Comparison of ENCODE assay signal across 13 mouse cellular contexts in the genomic region with DNA sequence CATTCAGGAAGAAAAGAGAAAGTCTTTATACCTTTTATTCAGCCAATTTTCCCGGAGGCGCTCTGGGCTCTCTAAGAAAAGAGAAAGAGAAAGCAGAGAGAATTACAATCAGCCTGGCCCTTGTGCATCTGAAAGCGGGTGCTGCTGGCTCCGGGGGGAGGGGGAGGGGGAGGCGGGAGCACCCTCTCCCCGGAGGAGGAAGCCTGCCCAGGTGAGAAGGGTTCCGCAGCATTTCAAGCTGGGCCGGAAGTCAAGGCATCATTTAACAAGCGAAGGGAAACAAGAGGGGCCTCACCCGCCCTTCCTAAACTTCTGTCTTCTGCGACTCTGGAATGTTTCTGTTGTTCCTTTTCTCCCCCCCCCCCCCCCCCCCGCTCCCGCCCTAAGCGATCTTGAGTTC.
DNase-seq lines count a peak whose midpoint lies in the region; ATAC-seq and TF ChIP-seq lines count a peak whose summit lies in the region.
"Had no signal": no experiment of that assay in that cellular context is flagged by ENCODE, and none has a peak within 500 bp of the region (broad histone marks: within the 10 kb centered on the region; RNA-seq: fewer than 3 reads in every experiment).

No protein-coding gene starts in this region.

- DNase-seq in liver, postnatal 0 days, result no peak
- no peak for DNase-seq in liver, embryonic 11.5 days (ENCODE audit: low spot score)
- DNase-seq in brain, embryonic 14.5 days (ENCODE audit: low read depth), result peak; percentile 44
- no peak for DNase-seq in gastrocnemius, postnatal 36 days
- no peak for DNase-seq in left cerebral cortex, adult 2 months (ENCODE audit: extremely low spot score in 1 of 2, low spot score in 2 of 2)
- no peak for DNase-seq in lung, adult 18-20 months
- DNase-seq: adrenal gland, adult 8-10 months; cerebellum, adult 11 months; heart, postnatal 36 days; kidney, postnatal 36 days had no signal

- no peak for TF ChIP-seq CTCF in liver, postnatal 0 days (IDR thresholded peaks at IDR 0.05; ENCODE audit: low read depth)
- no peak for TF ChIP-seq CTCF in brain, embryonic 14.5 days (IDR thresholded peaks at IDR 0.05; ENCODE audit: borderline replicate concordance, extremely low read depth, insufficient read depth, insufficient read length)
- TF ChIP-seq CTCF in left cerebral cortex, adult 2 months (IDR thresholded peaks at IDR 0.05), result no peak

- no peak for ATAC-seq in liver, postnatal 0 days
- ATAC-seq in liver, embryonic 11.5 days (replicated peaks; ENCODE audit: low FRiP score), result no peak
- ATAC-seq in hindbrain, embryonic 15.5 days (ENCODE audit: low FRiP score, low read depth), result no peak
- ATAC-seq in neural tube, embryonic 14.5 days (ENCODE audit: low read depth), result no peak

- peaks cover 7% of the 10 kb centered on the region for H3K27me3 ChIP-seq in liver, postnatal 0 days (ENCODE audit: insufficient read depth, low read length)
- peaks cover 17% of the 10 kb centered on the region for H3K27me3 ChIP-seq in liver, embryonic 11.5 days (replicated peaks; ENCODE audit: control insufficient read depth, insufficient read depth, low read length)
- H3K27me3 ChIP-seq in hindbrain, embryonic 15.5 days, result no peaks in the 10 kb centered on the region
- no peaks in the 10 kb centered on the region for H3K27me3 ChIP-seq in neural tube, embryonic 14.5 days (ENCODE audit: control insufficient read depth, insufficient read depth, low read length)

- no peak for TF ChIP-seq POLR2A in brain, embryonic 14.5 days (IDR thresholded peaks at IDR 0.05; ENCODE audit: borderline replicate concordance, extremely low read depth, insufficient read depth, insufficient read length, poor library complexity, severe bottlenecking)

- intact Hi-C loops in gastrocnemius, postnatal 36 days (cut with DNase I), result no loop called here
- intact Hi-C loops in left cerebral cortex, adult 2 months (cut with DNase I), result loop anchor here (5.0 kb wide), 1 partner anchor 38 kb away; no protein-coding TSS in a partner anchor

- no peaks in the 10 kb centered on the region for H3K36me3 ChIP-seq in liver, postnatal 0 days (replicated peaks; ENCODE audit: insufficient read depth, low read length)
- no peaks in the 10 kb centered on the region for H3K36me3 ChIP-seq in liver, embryonic 11.5 days (ENCODE audit: control insufficient read depth, insufficient read depth, low read length)
- H3K36me3 ChIP-seq in hindbrain, embryonic 15.5 days, result no peaks in the 10 kb centered on the region
- H3K36me3 ChIP-seq in neural tube, embryonic 14.5 days (ENCODE audit: control insufficient read depth, insufficient read depth, low read length), result no peaks in the 10 kb centered on the region
- H3K36me3 ChIP-seq: liver, embryonic 15.5 days had no signal

- TF ChIP-seq EP300 in liver, postnatal 0 days (IDR thresholded peaks at IDR 0.05; ENCODE audit: low read depth), result no peak

- 2% methylated on average over 10 of the region's 14 CpGs for WGBS in liver, postnatal 0 days (ENCODE audit: insufficient replicate concordance)
- WGBS in liver, embryonic 11.5 days, result 4% methylated on average over 11 of the region's 14 CpGs
- 2% methylated on average over 12 of the region's 14 CpGs for WGBS in hindbrain, embryonic 15.5 days
- WGBS in neural tube, embryonic 14.5 days, result 5% methylated on average over 13 of the region's 14 CpGs

- H3K9me3 ChIP-seq in liver, postnatal 0 days (ENCODE audit: low read length), result no peaks in the 10 kb centered on the region
- no peaks in the 10 kb centered on the region for H3K9me3 ChIP-seq in liver, embryonic 11.5 days (ENCODE audit: control insufficient read depth, low read length)
- no peaks in the 10 kb centered on the region for H3K9me3 ChIP-seq in hindbrain, embryonic 15.5 days
- H3K9me3 ChIP-seq in neural tube, embryonic 14.5 days (ENCODE audit: control insufficient read depth, low read length), result no peaks in the 10 kb centered on the region
- H3K9me3 ChIP-seq: liver, embryonic 15.5 days had no signal

- H3K9ac ChIP-seq in liver, postnatal 0 days (replicated peaks), result no peak overlapping the region
- no peak overlapping the region for H3K9ac ChIP-seq in liver, embryonic 11.5 days (ENCODE audit: low read depth, low read length)
- H3K9ac ChIP-seq in hindbrain, embryonic 15.5 days, result no peak overlapping the region
- H3K9ac ChIP-seq in neural tube, embryonic 14.5 days (replicated peaks; ENCODE audit: low read depth, low read length), result 0 out of 2 replicates have a peak overlapping the region, but pooled peaks have one; percentile 8
- H3K9ac ChIP-seq: liver, embryonic 15.5 days had no signal

- no peak overlapping the region for H3K27ac ChIP-seq in liver, postnatal 0 days (ENCODE audit: low read depth)
- H3K27ac ChIP-seq in liver, embryonic 11.5 days (ENCODE audit: low read depth, low read length), result no peak overlapping the region
- no peak overlapping the region for H3K27ac ChIP-seq in hindbrain, embryonic 15.5 days (replicated peaks)
- H3K27ac ChIP-seq in neural tube, embryonic 14.5 days (ENCODE audit: low read depth, low read length), result no peak overlapping the region
- H3K27ac ChIP-seq in left cerebral cortex, adult 2 months, result no peak overlapping the region
- H3K27ac ChIP-seq: liver, embryonic 15.5 days had no signal

- peak overlapping the region; percentile 18; the same call in 1 of the 2 replicates for H3K4me2 ChIP-seq in liver, postnatal 0 days (ENCODE audit: low read depth, low read length)
- H3K4me2 ChIP-seq in liver, embryonic 11.5 days, result no peak overlapping the region
- peak overlapping the region; percentile 29; the same call in 1 of the 2 replicates for H3K4me2 ChIP-seq in hindbrain, embryonic 15.5 days
- no peak overlapping the region for H3K4me2 ChIP-seq in neural tube, embryonic 14.5 days (ENCODE audit: low read depth, low read length)
- H3K4me2 ChIP-seq: liver, embryonic 15.5 days had no signal

- no peak overlapping the region for H3K4me3 ChIP-seq in liver, postnatal 0 days (ENCODE audit: low read depth, low read length)
- no peak overlapping the region for H3K4me3 ChIP-seq in liver, embryonic 11.5 days (ENCODE audit: low read depth, low read length)
- no peak overlapping the region for H3K4me3 ChIP-seq in hindbrain, embryonic 15.5 days
- H3K4me3 ChIP-seq in neural tube, embryonic 14.5 days (ENCODE audit: low read depth, low read length), result no peak overlapping the region
- H3K4me3 ChIP-seq in left cerebral cortex, adult 2 months, result no peak overlapping the region
- H3K4me3 ChIP-seq: liver, embryonic 15.5 days had no signal

- H3K4me1 ChIP-seq in liver, postnatal 0 days (ENCODE audit: insufficient read depth), result no peaks in the 10 kb centered on the region
- no peaks in the 10 kb centered on the region for H3K4me1 ChIP-seq in liver, embryonic 11.5 days (replicated peaks; ENCODE audit: control insufficient read depth, insufficient read depth, low read length)
- H3K4me1 ChIP-seq in hindbrain, embryonic 15.5 days (replicated peaks), result peaks cover 19% of the 10 kb centered on the region
- H3K4me1 ChIP-seq in neural tube, embryonic 14.5 days (ENCODE audit: control insufficient read depth, insufficient read depth, low read length), result peaks cover 6% of the 10 kb centered on the region; the same call in 1 of the 2 replicates
- H3K4me1 ChIP-seq: liver, embryonic 15.5 days had no signal

Comparison
In these comparisons a context has a peak if more than half of its experiments do, and no peak if none do; other contexts are left out.
1. H3K4me2 ChIP-seq: peak in liver, postnatal 0 days (single experiment) and hindbrain, embryonic 15.5 days (single experiment); none in liver, embryonic 11.5 days (single experiment) and neural tube, embryonic 14.5 days (single experiment).